Mouse (Mus musculus): ENCODE measurements at regions not wholly inside any gene's neighbourhood (a gene's known extent, or its start where the extent isn't known, plus 50 kb on each side); places are given as distances from the start of the nearest gene placed in this dataset.

GRCm38 (mm10) chr14:14632951-14633931 lies 68.8 kb upstream of the Slc4a7 start:
- peak overlapping the region; percentile 30 to 44 (median 38) for H3K4me3 ChIP-seq (replicated peaks in 1 of 3; ENCODE audit: low read depth in 2 of 3, low read length in 2 of 3, poor library complexity in 1 of 3)
- H3K36me3 ChIP-seq (replicated peaks in 1 of 2; ENCODE audit: control insufficient read depth in 1 of 2, insufficient read depth in 1 of 2, low read length in 1 of 2): no peaks in the 10 kb centered on the region
- in situ Hi-C loops (cut with MboI; ENCODE audit: low pct_ligation_motif_present, low pct_unique_long_range_greater_than_20kb, low sequenced_read_pairs) (no loop called here), dilution Hi-C loops (cut with MboI; ENCODE audit: extremely low pct_ligation_motif_present, extremely low pct_unique_long_range_greater_than_20kb, low sequenced_read_pairs) (no loop called here)
- H3K9me3 ChIP-seq (replicated peaks; ENCODE audit: low read length): no peaks in the 10 kb centered on the region
- peak; percentile 68 for DNase-seq (ENCODE audit: extremely low read depth)
- peaks cover 3 to 17% of the 10 kb centered on the region in 2 experiments for H3K4me1 ChIP-seq (ENCODE audit: control insufficient read depth in 1 of 2, insufficient read depth in 2 of 2)
- H3K79me2 ChIP-seq (replicated peaks; ENCODE audit: control insufficient read depth, extremely low read depth, insufficient read depth, poor library complexity, severe bottlenecking): no peaks in the 10 kb centered on the region
- TF ChIP-seq IRF4 (IDR thresholded peaks at IDR 0.05; ENCODE audit: low read depth, low read length) (peak; percentile 93), E2F4 (IDR thresholded peaks at IDR 0.05; ENCODE audit: insufficient replicate concordance, low read depth, low read length) (no peak), RCOR1 (conservative IDR thresholded peaks at IDR 0.05; ENCODE audit: low read depth, low read length) (0 out of 2 replicates have a peak, but pooled peaks have one; percentile 46), KAT2A (IDR thresholded peaks at IDR 0.05; ENCODE audit: insufficient replicate concordance, low read length) (no peak), SIN3A (IDR thresholded peaks at IDR 0.05; ENCODE audit: low read length) (no peak; the same call in 1 of the 2 replicates), JUN (IDR thresholded peaks at IDR 0.05; ENCODE audit: insufficient read depth, low read depth, low read length) (peak; percentile 61), GABPA (IDR thresholded peaks at IDR 0.05; ENCODE audit: insufficient replicate concordance, low read depth, low read length) (no peak), RAD21 (IDR thresholded peaks at IDR 0.05; ENCODE audit: low read depth, low read length) (no peak), USF1 (IDR thresholded peaks at IDR 0.05; ENCODE audit: low read depth, low read length) (no peak), MEF2A (IDR thresholded peaks at IDR 0.05; ENCODE audit: borderline replicate concordance, low read depth, low read length) (peak; percentile 57; the same call in 1 of the 2 replicates), EP300 (IDR thresholded peaks at IDR 0.05; ENCODE audit: low read length) (peak; percentile 81), CHD1 (IDR thresholded peaks at IDR 0.05; ENCODE audit: low read depth, low read length) (no peak), CHD2 (IDR thresholded peaks at IDR 0.05; ENCODE audit: low read length) (peak; percentile 73), MYC (IDR thresholded peaks at IDR 0.05; ENCODE audit: low read depth, low read length) (no peak), HCFC1 (IDR thresholded peaks at IDR 0.05; ENCODE audit: low read depth, low read length) (no peak), BHLHE40 (IDR thresholded peaks at IDR 0.05; ENCODE audit: low read depth, low read length) (peak; percentile 61; the same call in 1 of the 2 replicates), SMC3 (IDR thresholded peaks at IDR 0.05; ENCODE audit: low read depth, low read length) (no peak; the same call in 1 of the 2 replicates), JUND (conservative IDR thresholded peaks at IDR 0.05; ENCODE audit: low read depth, low read length) (peak; percentile 46; the same call in 1 of the 2 replicates), NRF1 (IDR thresholded peaks at IDR 0.05; ENCODE audit: low read depth, low read length) (no peak), MXI1 (IDR thresholded peaks at IDR 0.05; ENCODE audit: low read depth, low read length) (no peak), PAX5 (IDR thresholded peaks at IDR 0.05; ENCODE audit: low read length) (no peak), POLR2AphosphoS2 (IDR thresholded peaks at IDR 0.05; ENCODE audit: low read depth, low read length) (no peak), ZMIZ1 (IDR thresholded peaks at IDR 0.05; ENCODE audit: low read depth, low read length) (no peak), NELFE (IDR thresholded peaks at IDR 0.05; ENCODE audit: low read depth, low read length) (no peak), ETS1 (conservative IDR thresholded peaks at IDR 0.05; ENCODE audit: low read depth, low read length) (peak; percentile 47; the same call in 1 of the 2 replicates), ZC3H11A (IDR thresholded peaks at IDR 0.05; ENCODE audit: low read depth, low read length) (no peak), CTCF (conservative IDR thresholded peaks at IDR 0.05 in 1 of 2, IDR thresholded peaks at IDR 0.05 in 1 of 2; ENCODE audit: low read depth in 2 of 2, low read length in 2 of 2) (no peak), MAX (IDR thresholded peaks at IDR 0.05; ENCODE audit: low read length) (no peak), TBP (conservative IDR thresholded peaks at IDR 0.05; ENCODE audit: low read depth, low read length) (no peak), TCF12 (IDR thresholded peaks at IDR 0.05; ENCODE audit: low read depth, low read length) (peak; percentile 46; the same call in 1 of the 2 replicates), MAZ (IDR thresholded peaks at IDR 0.05; ENCODE audit: low read depth, low read length) (peak; percentile 75), ZNF384 (IDR thresholded peaks at IDR 0.05; ENCODE audit: low read depth, low read length) (0 out of 2 replicates have a peak, but pooled peaks have one; percentile 4)
- H3K9ac ChIP-seq (ENCODE audit: insufficient read depth, low read depth): peak overlapping the region; percentile 69
- H3K27ac ChIP-seq (ENCODE audit: insufficient read depth, low read depth): peak overlapping the region; percentile 26; the same call in 1 of the 2 replicates
- H3K27me3 ChIP-seq (replicated peaks): no peaks in the 10 kb centered on the region
- H3K4me2 ChIP-seq (ENCODE audit: insufficient read depth, low read depth, poor library complexity, severe bottlenecking): peak overlapping the region; percentile 77
